Mouse (Mus musculus) embryonic facial prominence, embryonic 11.5 days (tissue): Measurements from ENCODE around the gene Cd151. TPM values are rescaled to one million over a fixed set of nuclear protein-coding genes. Genes with fewer than 3 reads are reported as not detected.

Experiments used
- ATAC-seq: fragments of 200-750 bp; cut with Nextera tagmentation; replicated peaks from 2 replicates; pipeline ENCODE4 v1.8.0; 2017; ENCODE audit warnings: low read depth; ENCODE audit not compliant: insufficient number of reproducible peaks, low FRiP score, low TSS enrichment
- DNase-seq: peaks from one replicate; pipeline ENCODE4 v3.0.0-alpha.2; 2015; ENCODE audit warnings: low spot score
- H3K27ac ChIP-seq: fragments of 300-500 bp; sonication (generic); replicated peaks from 2 replicates; pipeline ENCODE4 v1.5.1; 2014; ENCODE audit warnings: mild to moderate bottlenecking, low read depth, low read length, control low read depth
- H3K27me3 ChIP-seq: fragments of 300-500 bp; sonication (generic); 2 replicates; pipeline ENCODE4 v1.6.1; 2014; ENCODE audit warnings: mild to moderate bottlenecking, low read length, moderate library complexity, mixed read lengths; ENCODE audit not compliant: control insufficient read depth, insufficient read depth
- H3K36me3 ChIP-seq: fragments of 300-500 bp; sonication (generic); replicated peaks from 2 replicates; pipeline ENCODE4 v1.6.1; 2014; ENCODE audit warnings: low read depth, mild to moderate bottlenecking, low read length, moderate library complexity, mixed read lengths; ENCODE audit not compliant: control insufficient read depth, insufficient read depth
- H3K4me1 ChIP-seq: fragments of 300-500 bp; sonication (generic); 2 replicates; pipeline ENCODE4 v1.6.1; 2014; ENCODE audit warnings: low read length, mixed read lengths; ENCODE audit not compliant: control insufficient read depth, insufficient read depth
- H3K4me2 ChIP-seq: fragments of 300-500 bp; sonication (generic); 2 replicates; pipeline ENCODE4 v1.6.1; 2014; ENCODE audit warnings: low read depth, mild to moderate bottlenecking, control low read depth, low read length, moderate library complexity
- H3K4me3 ChIP-seq: fragments of 300-500 bp; sonication (generic); 2 replicates; pipeline ENCODE4 v1.5.1; 2014; ENCODE audit warnings: low read depth, low read length, control low read depth
- H3K9ac ChIP-seq: fragments of 300-500 bp; sonication (generic); replicated peaks from 2 replicates; pipeline ENCODE4 v1.6.1; 2014; ENCODE audit warnings: mild to moderate bottlenecking, control low read depth, low read length
- H3K9me3 ChIP-seq: fragments of 300-500 bp; sonication (generic); replicated peaks from 2 replicates; pipeline ENCODE4 v1.6.1; 2016; ENCODE audit warnings: mild to moderate bottlenecking, low read length, inconsistent platforms, mixed read lengths; ENCODE audit not compliant: control insufficient read depth
- WGBS: fragments of 180-500 bp; shearing (Covaris S2); extraction: QIAGEN DNeasy Blood & Tissue Kit; methylation state at CpG from one replicate; pipeline ENCODE4 v1.1.7; 2014; 5-methylcytosine and 5-hydroxymethylcytosine counted together
- polyA plus RNA-seq: library from polyadenylated mRNA; unstranded; fragments of >200 nt; fragmentation: Nextera tagmentation; extraction: Ambion mirVana; gene quantifications from 2 replicates; pipeline ENCODE4 v1.2.1, GENCODE M21; 2014

Cd151 gene
- polyA plus RNA-seq, 1 experiment from 2014 or later: 39.2 TPM

- Histone ChIP-seq H3K27ac (peak overlapping the region; percentile 67), H3K4me2 (peak overlapping the region; percentile 74), H3K9me3 (no peaks in the 10 kb centered on the region), H3K36me3 (peaks cover 7% of the 10 kb centered on the region; the same call in 1 of the 2 replicates), H3K4me1 (peaks cover 27% of the 10 kb centered on the region), H3K27me3 (peaks cover 24% of the 10 kb centered on the region), H3K4me3 (peak overlapping the region; percentile 67), H3K9ac (peak overlapping the region; percentile 80)
- 21% methylated on average over 5 of the region's 5 CpGs for WGBS
- no peak for DNase-seq
- no peak for ATAC-seq
Observed at GRCm38 (mm10) chr7:141468164-141468521, 951 bp downstream of the Cd151 start.

- peaks cover 26% of the 10 kb centered on the region for H3K4me1 ChIP-seq
- H3K27me3 ChIP-seq: peaks cover 19% of the 10 kb centered on the region
- WGBS: 20% methylated on average over 8 of the region's 8 CpGs
- peak overlapping the region; percentile 80 for H3K9ac ChIP-seq
- DNase-seq: peak; percentile 78
- H3K36me3 ChIP-seq: peaks cover 7% of the 10 kb centered on the region; the same call in 1 of the 2 replicates
- peak; percentile 79 for ATAC-seq
- H3K27ac ChIP-seq: peak overlapping the region; percentile 67
- peak overlapping the region; percentile 67 for H3K4me3 ChIP-seq
- no peaks in the 10 kb centered on the region for H3K9me3 ChIP-seq
- H3K4me2 ChIP-seq: peak overlapping the region; percentile 74
Observed at GRCm38 (mm10) chr7:141468522-141469211, 1.5 kb downstream of the Cd151 start.

- Histone ChIP-seq H3K27ac (no peak overlapping the region), H3K27me3 (peaks cover 12% of the 10 kb centered on the region), H3K36me3 (peaks cover 7% of the 10 kb centered on the region; the same call in 1 of the 2 replicates), H3K9me3 (no peaks in the 10 kb centered on the region), H3K4me3 (peak overlapping the region; percentile 67), H3K9ac (peak overlapping the region; percentile 53), H3K4me1 (peaks cover 25% of the 10 kb centered on the region), H3K4me2 (peak overlapping the region; percentile 74)
- ATAC-seq (no peak), DNase-seq (no peak)
- 90% methylated on average over 6 of the region's 6 CpGs for WGBS
Observed at GRCm38 (mm10) chr7:141469352-141469751, 2.2 kb downstream of the Cd151 start.

- Histone ChIP-seq H3K9me3 (no peaks in the 10 kb centered on the region), H3K36me3 (peaks cover 7% of the 10 kb centered on the region; the same call in 1 of the 2 replicates), H3K4me2 (no peak overlapping the region), H3K9ac (no peak overlapping the region), H3K27ac (no peak overlapping the region), H3K4me1 (peaks cover 20% of the 10 kb centered on the region), H3K27me3 (peaks cover 6% of the 10 kb centered on the region), H3K4me3 (no peak overlapping the region)
- 90% methylated on average over 18 of the region's 18 CpGs for WGBS
- no peak for DNase-seq
- ATAC-seq: no peak
Observed at GRCm38 (mm10) chr7:141469901-141470636, 2.9 kb downstream of the Cd151 start.

GRCm38 (mm10) chr7:141470637-141470944 is 3.4 kb downstream of the Cd151 start:
- no peak for DNase-seq
- Histone ChIP-seq H3K4me2 (no peak overlapping the region), H3K36me3 (peaks cover 7% of the 10 kb centered on the region; the same call in 1 of the 2 replicates), H3K27ac (no peak overlapping the region), H3K4me3 (no peak overlapping the region), H3K9me3 (no peaks in the 10 kb centered on the region), H3K4me1 (peaks cover 17% of the 10 kb centered on the region), H3K27me3 (peaks cover 3% of the 10 kb centered on the region; the same call in 1 of the 2 replicates), H3K9ac (no peak overlapping the region)
- 96% methylated on average over 10 of the region's 10 CpGs for WGBS
- ATAC-seq: no peak

- 85% methylated on average over 1 of the region's 1 CpGs for WGBS
- peaks cover 7% of the 10 kb centered on the region; the same call in 1 of the 2 replicates for H3K36me3 ChIP-seq
- H3K27me3 ChIP-seq: no peaks in the 10 kb centered on the region
- H3K4me1 ChIP-seq: peaks cover 18% of the 10 kb centered on the region
- no peaks in the 10 kb centered on the region for H3K9me3 ChIP-seq
- no peak overlapping the region for H3K4me2 ChIP-seq
- H3K27ac ChIP-seq: no peak overlapping the region
- ATAC-seq: no peak
- DNase-seq: no peak
- H3K9ac ChIP-seq: no peak overlapping the region
- H3K4me3 ChIP-seq: no peak overlapping the region
Observed at GRCm38 (mm10) chr7:141471236-141471635, 4.0 kb downstream of the Cd151 start.

- H3K4me1 ChIP-seq: peaks cover 19% of the 10 kb centered on the region
- H3K27me3 ChIP-seq: no peaks in the 10 kb centered on the region
- WGBS: 82% methylated on average over 6 of the region's 6 CpGs
- no peak overlapping the region for H3K4me2 ChIP-seq
- no peak overlapping the region for H3K4me3 ChIP-seq
- no peak overlapping the region for H3K27ac ChIP-seq
- ATAC-seq (no peak), DNase-seq (no peak)
- peaks cover 7% of the 10 kb centered on the region; the same call in 1 of the 2 replicates for H3K36me3 ChIP-seq
- H3K9ac ChIP-seq: no peak overlapping the region
- H3K9me3 ChIP-seq: no peaks in the 10 kb centered on the region
Observed at GRCm38 (mm10) chr7:141472226-141472625, 5.0 kb downstream of the Cd151 start.

- no peak overlapping the region for H3K27ac ChIP-seq
- H3K27me3 ChIP-seq: no peaks in the 10 kb centered on the region
- no peak overlapping the region for H3K4me2 ChIP-seq
- WGBS: 86% methylated on average over 6 of the region's 6 CpGs
- no peaks in the 10 kb centered on the region for H3K9me3 ChIP-seq
- DNase-seq: no peak
- H3K9ac ChIP-seq: no peak overlapping the region
- ATAC-seq: no peak
- peaks cover 7% of the 10 kb centered on the region; the same call in 1 of the 2 replicates for H3K36me3 ChIP-seq
- no peak overlapping the region for H3K4me3 ChIP-seq
- H3K4me1 ChIP-seq: peaks cover 19% of the 10 kb centered on the region
Observed at GRCm38 (mm10) chr7:141472763-141473162, 5.6 kb downstream of the Cd151 start.
